Mouse (Mus musculus) forebrain, embryonic 10.5 days (tissue): Measurements from ENCODE around the gene Tsc22d1. TPM values are rescaled to one million over a fixed set of nuclear protein-coding genes. Genes with fewer than 3 reads are reported as not detected.

Source experiments
- DNase-seq: peaks from one replicate; pipeline ENCODE4 v3.0.0-alpha.2; 2017; ENCODE audit warnings: low spot score; ENCODE audit errors: extremely low spot score
- H3K27ac ChIP-seq: fragments of 300-500 bp; sonication (generic); 2 replicates; pipeline ENCODE4 v1.5.1; 2016; ENCODE audit warnings: mild to moderate bottlenecking
- H3K27me3 ChIP-seq: fragments of 300-500 bp; sonication (generic); 2 replicates; pipeline ENCODE4 v1.6.1; 2016; ENCODE audit warnings: mild to moderate bottlenecking; ENCODE audit not compliant: poor library complexity, severe bottlenecking
- H3K36me3 ChIP-seq: fragments of 300-500 bp; sonication (generic); replicated peaks from 2 replicates; pipeline ENCODE4 v1.6.1; 2016; ENCODE audit warnings: mild to moderate bottlenecking, moderate library complexity
- H3K4me1 ChIP-seq: fragments of 300-500 bp; sonication (generic); 2 replicates; pipeline ENCODE4 v1.6.1; 2016
- H3K4me3 ChIP-seq: fragments of 300-500 bp; sonication (generic); 2 replicates; pipeline ENCODE4 v1.5.1; 2016; ENCODE audit warnings: mild to moderate bottlenecking, moderate library complexity
- H3K9me3 ChIP-seq: fragments of 300-500 bp; sonication (generic); 2 replicates; pipeline ENCODE4 v1.6.1; 2016; ENCODE audit warnings: mild to moderate bottlenecking, moderate library complexity
- WGBS: fragments of 180-500 bp; shearing (Covaris S2); methylation state at CpG from one replicate; pipeline ENCODE4 v1.1.7; 2016; 5-methylcytosine and 5-hydroxymethylcytosine counted together
- polyA plus RNA-seq: library from polyadenylated mRNA; unstranded; fragments of >200 nt; fragmentation: Nextera tagmentation; extraction: Ambion mirVana; gene quantifications from 2 replicates; pipeline ENCODE4 v1.2.1, GENCODE M21; 2016

Gene Tsc22d1
- polyA plus RNA-seq, 1 experiment from 2014 or later, result 273 TPM

- no peak for DNase-seq
- 18% methylated on average over 11 of the region's 11 CpGs for WGBS
- H3K36me3 ChIP-seq, result peaks cover 20% of the 10 kb centered on the region
- H3K4me1 ChIP-seq, result peaks cover 41% of the 10 kb centered on the region
- H3K27me3 ChIP-seq, result no peaks in the 10 kb centered on the region
- no peaks in the 10 kb centered on the region for H3K9me3 ChIP-seq
- H3K4me3 ChIP-seq, result peak overlapping the region; percentile 29
- H3K27ac ChIP-seq, result peak overlapping the region; percentile 62
Observed at GRCm38 (mm10) chr14:76513395-76514049, 98.8 kb downstream of the Tsc22d1 start.

GRCm38 (mm10) chr14:76514050-76514585 lies 99.4 kb downstream of the Tsc22d1 start:
- Histone ChIP-seq H3K36me3 (peaks cover 15% of the 10 kb centered on the region), H3K27ac (no peak overlapping the region), H3K9me3 (no peaks in the 10 kb centered on the region), H3K4me3 (peak overlapping the region; percentile 29; the same call in 1 of the 2 replicates), H3K27me3 (no peaks in the 10 kb centered on the region), H3K4me1 (peaks cover 41% of the 10 kb centered on the region)
- DNase-seq, result no peak
- WGBS, result 39% methylated on average over 6 of the region's 6 CpGs

GRCm38 (mm10) chr14:76515620-76516019 lies 100.9 kb downstream of the Tsc22d1 start:
- Histone ChIP-seq H3K4me3 (no peak overlapping the region), H3K9me3 (no peaks in the 10 kb centered on the region), H3K27ac (peak overlapping the region; percentile 48; the same call in 1 of the 2 replicates), H3K4me1 (peaks cover 48% of the 10 kb centered on the region), H3K27me3 (no peaks in the 10 kb centered on the region), H3K36me3 (0 out of 2 replicates have a peak, but pooled peaks cover under 1% of the 10 kb centered on the region)
- 71% methylated on average over 7 of the region's 7 CpGs for WGBS
- DNase-seq, result no peak

- peaks cover 47% of the 10 kb centered on the region for H3K4me1 ChIP-seq
- H3K9me3 ChIP-seq, result no peaks in the 10 kb centered on the region
- no peak overlapping the region for H3K27ac ChIP-seq
- H3K4me3 ChIP-seq, result no peak overlapping the region
- no peak for DNase-seq
- H3K27me3 ChIP-seq, result no peaks in the 10 kb centered on the region
- WGBS, result 86% methylated on average over 5 of the region's 5 CpGs
- no peaks in the 10 kb centered on the region for H3K36me3 ChIP-seq
Observed at GRCm38 (mm10) chr14:76518217-76518616, 103.5 kb downstream of the Tsc22d1 start.

GRCm38 (mm10) chr14:76520606-76521005 lies 105.8 kb downstream of the Tsc22d1 start:
- no peak for DNase-seq
- Histone ChIP-seq H3K36me3 (no peaks in the 10 kb centered on the region), H3K9me3 (no peaks in the 10 kb centered on the region), H3K4me3 (no peak overlapping the region), H3K27me3 (no peaks in the 10 kb centered on the region), H3K27ac (no peak overlapping the region), H3K4me1 (peaks cover 23% of the 10 kb centered on the region)
- 64% methylated on average over 4 of the region's 4 CpGs for WGBS

- H3K4me3 ChIP-seq, result no peak overlapping the region
- peaks cover 16% of the 10 kb centered on the region for H3K4me1 ChIP-seq
- no peak for DNase-seq
- no peaks in the 10 kb centered on the region for H3K9me3 ChIP-seq
- H3K27me3 ChIP-seq, result no peaks in the 10 kb centered on the region
- H3K27ac ChIP-seq, result no peak overlapping the region
- no peaks in the 10 kb centered on the region for H3K36me3 ChIP-seq
- 94% methylated on average over 3 of the region's 3 CpGs for WGBS
Observed at GRCm38 (mm10) chr14:76521308-76521707, 106.5 kb downstream of the Tsc22d1 start.

GRCm38 (mm10) chr14:76523344-76523743 lies 108.6 kb downstream of the Tsc22d1 start:
- Histone ChIP-seq H3K9me3 (no peaks in the 10 kb centered on the region), H3K36me3 (no peaks in the 10 kb centered on the region), H3K27me3 (no peaks in the 10 kb centered on the region), H3K4me3 (no peak overlapping the region), H3K4me1 (peaks cover 32% of the 10 kb centered on the region), H3K27ac (no peak overlapping the region)
- no peak for DNase-seq
- 92% methylated on average over 1 of the region's 1 CpGs for WGBS

- DNase-seq, result no peak
- no peaks in the 10 kb centered on the region for H3K36me3 ChIP-seq
- no peaks in the 10 kb centered on the region for H3K9me3 ChIP-seq
- H3K4me1 ChIP-seq, result peaks cover 28% of the 10 kb centered on the region
- H3K27me3 ChIP-seq, result no peaks in the 10 kb centered on the region
- H3K4me3 ChIP-seq, result no peak overlapping the region
- peak overlapping the region; percentile 9; the same call in 1 of the 2 replicates for H3K27ac ChIP-seq
- 91% methylated on average over 6 of the region's 6 CpGs for WGBS
Observed at GRCm38 (mm10) chr14:76526467-76526866, 111.7 kb downstream of the Tsc22d1 start.

GRCm38 (mm10) chr14:76527030-76527719 lies 112.4 kb downstream of the Tsc22d1 start:
- peak overlapping the region; percentile 27; the same call in 1 of the 2 replicates for H3K27ac ChIP-seq
- no peaks in the 10 kb centered on the region for H3K9me3 ChIP-seq
- H3K36me3 ChIP-seq, result no peaks in the 10 kb centered on the region
- peaks cover 29% of the 10 kb centered on the region for H3K4me1 ChIP-seq
- DNase-seq, result no peak
- H3K4me3 ChIP-seq, result no peak overlapping the region
- H3K27me3 ChIP-seq, result no peaks in the 10 kb centered on the region
- 92% methylated on average over 20 of the region's 20 CpGs for WGBS

GRCm38 (mm10) chr14:76527758-76528313 lies 113.1 kb downstream of the Tsc22d1 start:
- Histone ChIP-seq H3K27ac (peak overlapping the region; percentile 71), H3K27me3 (no peaks in the 10 kb centered on the region), H3K36me3 (no peaks in the 10 kb centered on the region), H3K9me3 (no peaks in the 10 kb centered on the region), H3K4me1 (peaks cover 36% of the 10 kb centered on the region), H3K4me3 (no peak overlapping the region)
- DNase-seq, result no peak
- WGBS, result 68% methylated on average over 9 of the region's 9 CpGs

- no peak overlapping the region for H3K4me3 ChIP-seq
- peak overlapping the region; percentile 71 for H3K27ac ChIP-seq
- H3K9me3 ChIP-seq, result no peaks in the 10 kb centered on the region
- H3K4me1 ChIP-seq, result peaks cover 44% of the 10 kb centered on the region
- no peaks in the 10 kb centered on the region for H3K36me3 ChIP-seq
- H3K27me3 ChIP-seq, result no peaks in the 10 kb centered on the region
- 37% methylated on average over 5 of the region's 5 CpGs for WGBS
- no peak for DNase-seq
Observed at GRCm38 (mm10) chr14:76528641-76529040, 113.9 kb downstream of the Tsc22d1 start.

GRCm38 (mm10) chr14:76531027-76531660 lies 116.4 kb downstream of the Tsc22d1 start:
- no peak for DNase-seq
- Histone ChIP-seq H3K4me3 (no peak overlapping the region), H3K27me3 (no peaks in the 10 kb centered on the region), H3K27ac (no peak overlapping the region), H3K9me3 (no peaks in the 10 kb centered on the region), H3K36me3 (no peaks in the 10 kb centered on the region), H3K4me1 (peaks cover 52% of the 10 kb centered on the region)
- WGBS, result 93% methylated on average over 7 of the region's 7 CpGs
